Mouse (Mus musculus) kidney, embryonic 14.5 days (tissue): ENCODE measurements at regions not wholly inside any gene's neighbourhood (a gene's known extent, or its start where the extent isn't known, plus 50 kb on each side); places are given as distances from the start of the nearest gene placed in this dataset.

ENCODE experiments used
- ATAC-seq: fragments of 200-750 bp; cut with Nextera tagmentation; 2 replicates; pipeline ENCODE4 v1.8.0; 2017; ENCODE audit warnings: moderate number of reproducible peaks, mild to moderate bottlenecking, moderate TSS enrichment, moderate library complexity; ENCODE audit not compliant: low FRiP score, low TSS enrichment
- H3K27ac ChIP-seq: fragments of 300-500 bp; sonication (generic); 2 replicates; pipeline ENCODE4 v1.5.1; 2014; ENCODE audit warnings: low read depth, mild to moderate bottlenecking, low read length, moderate library complexity, mixed read lengths
- H3K27me3 ChIP-seq: fragments of 300-500 bp; sonication (generic); 2 replicates; pipeline ENCODE4 v1.6.1; 2014; ENCODE audit warnings: mild to moderate bottlenecking, low read length; ENCODE audit not compliant: control insufficient read depth, insufficient read depth
- H3K36me3 ChIP-seq: fragments of 300-500 bp; sonication (generic); 2 replicates; pipeline ENCODE4 v1.6.1; 2014; ENCODE audit warnings: low read length, mixed read lengths; ENCODE audit not compliant: control insufficient read depth, insufficient read depth
- H3K4me1 ChIP-seq: fragments of 300-500 bp; sonication (generic); 2 replicates; pipeline ENCODE4 v1.6.1; 2014; ENCODE audit warnings: low read length, mixed read lengths; ENCODE audit not compliant: control insufficient read depth, insufficient read depth
- H3K4me2 ChIP-seq: fragments of 300-500 bp; sonication (generic); replicated peaks from 2 replicates; pipeline ENCODE4 v1.6.1; 2014; ENCODE audit warnings: low read depth, mild to moderate bottlenecking, low read length
- H3K4me3 ChIP-seq: fragments of 300-500 bp; sonication (generic); 2 replicates; pipeline ENCODE4 v1.5.1; 2014; ENCODE audit warnings: mild to moderate bottlenecking, low read length
- H3K9ac ChIP-seq: fragments of 300-500 bp; sonication (generic); 2 replicates; pipeline ENCODE4 v1.6.1; 2014; ENCODE audit warnings: low read depth, mild to moderate bottlenecking, low read length, moderate library complexity
- H3K9me3 ChIP-seq: fragments of 300-500 bp; sonication (generic); 2 replicates; pipeline ENCODE4 v1.6.1; 2016; ENCODE audit warnings: low read length; ENCODE audit not compliant: control insufficient read depth
- WGBS: fragments of 180-500 bp; shearing (Covaris S2); extraction: QIAGEN DNeasy Blood & Tissue Kit; methylation state at CpG from one replicate; pipeline ENCODE4 v1.1.7; 2014; 5-methylcytosine and 5-hydroxymethylcytosine counted together

DNA sequence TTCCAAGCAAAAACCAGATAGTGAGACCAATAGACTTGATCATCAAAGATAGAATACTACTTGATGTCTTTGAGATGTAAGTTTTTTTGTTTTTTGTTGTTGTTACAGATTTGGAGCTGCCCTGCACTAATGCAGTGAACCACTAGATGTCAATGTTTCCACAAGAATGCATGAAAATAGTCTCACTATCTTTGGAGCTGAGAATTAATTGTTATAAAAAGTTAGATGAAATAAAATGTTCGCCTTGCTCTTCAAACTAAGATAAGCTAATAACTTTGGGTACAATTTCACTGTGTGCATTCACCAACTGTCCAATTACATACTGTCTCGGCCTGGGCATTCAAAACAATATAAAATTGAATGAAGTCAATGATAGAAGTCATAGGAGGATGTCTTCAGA lies 223.2 kb upstream of the Agtr1b start:
- H3K36me3 ChIP-seq, result no peaks in the 10 kb centered on the region
- H3K4me1 ChIP-seq, result no peaks in the 10 kb centered on the region
- H3K9ac ChIP-seq, result no peak overlapping the region
- no peaks in the 10 kb centered on the region for H3K9me3 ChIP-seq
- ATAC-seq, result no peak
- no peak overlapping the region for H3K4me2 ChIP-seq
- no peak overlapping the region for H3K27ac ChIP-seq
- WGBS, result 44% methylated on average over 2 of the region's 2 CpGs
- no peaks in the 10 kb centered on the region for H3K27me3 ChIP-seq
- H3K4me3 ChIP-seq, result no peak overlapping the region

DNA sequence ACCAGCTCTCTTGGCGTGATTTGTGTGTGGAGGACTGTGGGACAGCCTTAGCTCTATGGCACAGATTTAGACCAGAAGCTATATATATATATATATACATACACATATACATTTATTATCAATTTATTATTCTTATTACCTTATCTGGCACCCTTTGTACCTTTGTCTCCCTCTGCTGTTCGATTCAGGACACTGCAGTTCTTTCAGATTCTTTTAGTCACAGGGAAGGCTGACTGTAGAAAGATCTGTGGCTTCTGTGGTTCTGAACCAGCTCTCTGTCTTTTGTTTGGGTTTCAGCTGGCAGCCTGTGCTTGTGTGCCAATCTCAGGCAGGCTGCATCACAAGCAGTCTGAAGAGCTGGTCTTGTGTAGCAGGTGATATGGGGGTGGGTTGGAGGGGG lies 184.6 kb upstream of the Agtr1b start:
- ATAC-seq, result no peak
- no peak overlapping the region for H3K4me3 ChIP-seq
- no peaks in the 10 kb centered on the region for H3K27me3 ChIP-seq
- H3K4me2 ChIP-seq, result no peak overlapping the region
- no peaks in the 10 kb centered on the region for H3K4me1 ChIP-seq
- H3K27ac ChIP-seq, result no peak overlapping the region
- H3K36me3 ChIP-seq, result no peaks in the 10 kb centered on the region
- 49% methylated on average over 2 of the region's 2 CpGs for WGBS
- no peaks in the 10 kb centered on the region for H3K9me3 ChIP-seq
- H3K9ac ChIP-seq, result no peak overlapping the region

DNA sequence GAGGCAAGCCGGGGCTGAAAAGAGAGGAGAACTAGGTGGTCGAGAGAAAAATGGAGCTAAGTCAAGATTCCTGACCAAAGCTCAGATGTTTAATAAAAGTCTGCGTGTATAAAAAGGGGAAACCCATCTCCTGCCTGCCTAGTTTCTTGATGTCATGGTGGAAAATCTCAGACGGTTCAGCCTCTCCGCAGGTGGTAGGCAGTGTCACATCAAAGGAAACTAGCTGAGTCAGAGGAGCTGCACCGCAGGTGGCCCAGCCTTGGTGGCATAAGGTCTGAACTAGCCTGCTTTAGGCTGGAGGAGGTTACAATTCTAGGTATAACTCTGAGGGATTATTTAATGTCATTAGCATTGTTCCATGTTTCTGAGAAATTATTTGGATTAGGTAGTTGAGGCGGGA lies 177.0 kb upstream of the Agtr1b start:
- 71% methylated on average over 7 of the region's 7 CpGs for WGBS
- no peak for ATAC-seq
- Histone ChIP-seq H3K4me3 (no peak overlapping the region), H3K27ac (no peak overlapping the region), H3K36me3 (no peaks in the 10 kb centered on the region), H3K4me2 (no peak overlapping the region), H3K27me3 (no peaks in the 10 kb centered on the region), H3K9ac (no peak overlapping the region), H3K9me3 (no peaks in the 10 kb centered on the region), H3K4me1 (no peaks in the 10 kb centered on the region)

DNA sequence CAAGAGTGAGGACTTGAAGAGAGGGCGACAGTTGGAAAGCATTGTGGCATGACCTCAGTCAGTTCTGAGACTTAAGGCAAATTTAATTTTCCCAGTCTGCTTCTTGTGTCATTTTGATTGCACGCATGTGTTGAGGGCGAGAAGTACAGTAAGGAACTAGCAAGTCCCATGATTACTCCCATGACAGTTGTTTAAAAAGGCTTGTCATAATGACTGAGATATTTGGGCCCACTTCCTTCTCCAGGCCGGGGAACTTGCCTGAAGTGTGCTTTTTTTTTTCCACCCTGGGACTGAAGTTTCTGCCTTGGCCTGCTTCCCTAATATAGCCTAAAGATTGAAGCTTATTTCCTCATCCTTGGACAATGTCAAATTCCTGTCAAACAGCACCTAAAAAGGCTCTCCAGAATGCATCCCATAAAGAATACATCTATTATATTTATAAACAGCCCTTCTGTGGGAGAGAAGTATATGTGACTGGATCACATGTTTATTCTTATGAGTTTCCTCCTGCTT lies 171.6 kb upstream of the Agtr1b start:
- WGBS, result 70% methylated on average over 4 of the region's 4 CpGs
- no peak overlapping the region for H3K27ac ChIP-seq
- H3K4me2 ChIP-seq, result no peak overlapping the region
- peaks cover 3% of the 10 kb centered on the region; the same call in 1 of the 2 replicates for H3K9me3 ChIP-seq
- H3K4me1 ChIP-seq, result no peaks in the 10 kb centered on the region
- no peak overlapping the region for H3K4me3 ChIP-seq
- H3K36me3 ChIP-seq, result no peaks in the 10 kb centered on the region
- no peak for ATAC-seq
- no peaks in the 10 kb centered on the region for H3K27me3 ChIP-seq
- H3K9ac ChIP-seq, result no peak overlapping the region

DNA sequence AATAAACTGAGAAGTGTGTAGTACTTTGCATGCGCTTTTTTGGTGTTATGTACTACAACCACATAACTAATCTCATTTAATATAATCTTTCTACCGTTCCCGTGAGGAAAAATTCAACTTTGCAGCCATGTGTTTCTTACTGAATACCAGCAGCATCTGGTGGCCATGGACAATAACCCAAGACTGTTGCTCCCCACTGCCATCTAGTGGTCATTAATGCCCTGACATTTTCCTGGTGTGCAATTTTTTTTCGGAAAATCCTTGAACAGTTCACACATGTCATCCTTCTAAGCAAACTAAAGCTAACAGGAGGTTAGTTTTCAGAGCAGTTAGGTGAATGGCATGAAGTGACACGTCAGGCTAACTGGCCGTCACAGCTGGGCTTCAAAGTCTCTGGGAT lies 153.8 kb upstream of the Agtr1b start:
- no peaks in the 10 kb centered on the region for H3K36me3 ChIP-seq
- H3K4me2 ChIP-seq, result no peak overlapping the region
- no peaks in the 10 kb centered on the region for H3K4me1 ChIP-seq
- 63% methylated on average over 6 of the region's 6 CpGs for WGBS
- ATAC-seq, result no peak
- no peaks in the 10 kb centered on the region for H3K27me3 ChIP-seq
- H3K4me3 ChIP-seq, result no peak overlapping the region
- no peaks in the 10 kb centered on the region for H3K9me3 ChIP-seq
- H3K9ac ChIP-seq, result no peak overlapping the region
- H3K27ac ChIP-seq, result no peak overlapping the region

DNA sequence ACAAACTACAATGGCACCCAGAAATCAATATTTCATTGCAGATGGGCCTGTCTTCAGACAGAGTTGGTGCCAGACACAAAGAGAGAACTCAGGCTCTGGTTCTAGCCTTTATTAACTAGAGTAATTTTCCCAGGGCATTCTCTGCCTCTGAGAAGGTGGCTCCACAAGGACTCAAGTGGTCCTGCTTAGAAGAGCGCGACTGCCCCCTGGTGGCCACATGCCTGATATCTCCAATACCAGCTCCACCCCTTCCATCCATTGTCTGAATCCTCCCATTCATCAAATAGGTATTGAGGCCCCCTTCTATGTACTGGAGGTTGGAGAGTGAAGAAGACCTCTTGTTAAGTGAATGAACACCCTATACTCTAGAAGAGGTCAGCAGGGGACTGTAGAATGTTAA lies 142.2 kb upstream of the Agtr1b start:
- H3K9me3 ChIP-seq, result no peaks in the 10 kb centered on the region
- H3K27me3 ChIP-seq, result no peaks in the 10 kb centered on the region
- H3K27ac ChIP-seq, result no peak overlapping the region
- peak; percentile 91 for ATAC-seq
- H3K4me1 ChIP-seq, result no peaks in the 10 kb centered on the region
- H3K4me3 ChIP-seq, result no peak overlapping the region
- H3K36me3 ChIP-seq, result no peaks in the 10 kb centered on the region
- no peak overlapping the region for H3K4me2 ChIP-seq
- H3K9ac ChIP-seq, result no peak overlapping the region
- 0% methylated on average over 2 of the region's 2 CpGs for WGBS

DNA sequence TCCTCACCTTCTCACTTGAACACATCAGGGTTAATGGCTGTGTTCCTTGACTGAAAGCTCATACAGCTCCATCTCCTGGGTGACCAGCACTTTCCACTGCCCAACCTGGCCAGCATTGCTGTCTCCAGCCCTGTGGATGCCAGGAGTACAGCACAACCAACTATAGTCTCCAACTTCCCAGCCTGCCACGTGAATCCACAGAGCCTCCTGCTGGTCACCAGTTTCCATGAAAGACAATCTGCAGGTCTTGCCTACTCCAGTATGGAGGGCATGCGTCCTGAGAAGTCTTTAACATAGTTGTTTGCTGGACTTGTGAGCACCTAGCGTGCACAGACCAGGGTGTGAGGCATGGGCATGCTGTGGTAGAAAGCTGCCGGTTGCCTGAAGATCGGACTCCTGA lies 138.6 kb upstream of the Agtr1b start:
- Histone ChIP-seq H3K9me3 (no peaks in the 10 kb centered on the region), H3K27me3 (no peaks in the 10 kb centered on the region), H3K4me3 (no peak overlapping the region), H3K27ac (no peak overlapping the region), H3K4me2 (no peak overlapping the region), H3K4me1 (no peaks in the 10 kb centered on the region), H3K9ac (no peak overlapping the region), H3K36me3 (no peaks in the 10 kb centered on the region)
- no peak for ATAC-seq
- WGBS, result 94% methylated on average over 5 of the region's 5 CpGs
